Mouse (Mus musculus): Measurements from ENCODE around the gene Krtap9-3. TPM values are rescaled to one million over a fixed set of nuclear protein-coding genes. Genes with fewer than 3 reads are reported as not detected.

The Krtap9-3 gene
- total RNA-seq, 1 experiment = not detected

DNA sequence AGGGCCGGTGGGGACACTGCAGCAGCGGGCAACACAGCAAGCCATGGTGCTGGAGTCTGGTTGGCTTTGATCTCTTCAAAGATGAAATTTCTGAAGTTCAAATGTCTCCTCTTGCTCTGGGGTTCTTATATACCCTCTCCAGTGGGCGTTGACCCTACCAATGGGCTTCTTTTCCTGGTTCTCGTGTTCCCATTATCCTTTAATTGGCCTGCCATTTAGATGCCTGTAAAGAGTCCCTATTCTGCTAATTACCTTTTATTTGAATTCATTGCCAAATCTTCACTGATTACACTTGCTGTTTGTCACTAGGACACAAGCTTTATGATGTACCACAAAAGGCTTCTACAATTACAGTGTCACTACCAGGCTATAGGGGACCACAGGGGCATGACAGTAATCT is 47.1 kb downstream of the Krtap9-3 start, which contains the start of gene Krtap3-3:
Gene Krtap3-3, minus strand, starts transcription at position 101 of the 400 bp plus-strand sequence.
- H3K9me3 ChIP-seq (ENCODE audit: control insufficient read depth, insufficient read depth, low read depth, low read length) = no peaks in the 10 kb centered on the region
- H3K27ac ChIP-seq (ENCODE audit: insufficient read depth, low read depth, low read length, poor library complexity, severe bottlenecking) = no peak within 1 kb of the TSS
- TF ChIP-seq ZC3H11A (IDR thresholded peaks at IDR 0.05; ENCODE audit: borderline replicate concordance, low read depth, low read length) (no peak), MAFK (IDR thresholded peaks at IDR 0.05; ENCODE audit: insufficient read depth, low read depth, low read length) (no peak), HCFC1 (IDR thresholded peaks at IDR 0.05; ENCODE audit: borderline replicate concordance, insufficient read depth, low read length) (no peak), ZNF384 (IDR thresholded peaks at IDR 0.05; ENCODE audit: low read depth, low read length) (no peak), CHD2 (IDR thresholded peaks at IDR 0.05; ENCODE audit: low read depth, low read length) (no peak)
- H3K9ac ChIP-seq (ENCODE audit: insufficient read depth, low read depth, low read length, poor library complexity, severe bottlenecking) = no peak within 1 kb of the TSS
- no peaks in the 10 kb centered on the region for H3K36me3 ChIP-seq (ENCODE audit: control insufficient read depth, insufficient read depth, low read length, poor library complexity, severe bottlenecking)
- no peak within 1 kb of the TSS for H3K4me3 ChIP-seq (ENCODE audit: insufficient read depth in 1 of 2, low read depth in 1 of 2, low read length in 2 of 2, poor library complexity in 1 of 2, severe bottlenecking in 1 of 2)
- in situ Hi-C loops (cut with MboI; ENCODE audit: low sequenced_read_pairs in 2 of 2, unreplicated experiment in 2 of 2) = no loop called here
- H3K4me1 ChIP-seq (ENCODE audit: control insufficient read depth in 2 of 2, insufficient read depth in 2 of 2, low read length in 2 of 2, poor library complexity in 1 of 2) = no peaks in the 10 kb centered on the region
- DNase-seq (ENCODE audit: low read depth, low spot score) = no peak

DNA sequence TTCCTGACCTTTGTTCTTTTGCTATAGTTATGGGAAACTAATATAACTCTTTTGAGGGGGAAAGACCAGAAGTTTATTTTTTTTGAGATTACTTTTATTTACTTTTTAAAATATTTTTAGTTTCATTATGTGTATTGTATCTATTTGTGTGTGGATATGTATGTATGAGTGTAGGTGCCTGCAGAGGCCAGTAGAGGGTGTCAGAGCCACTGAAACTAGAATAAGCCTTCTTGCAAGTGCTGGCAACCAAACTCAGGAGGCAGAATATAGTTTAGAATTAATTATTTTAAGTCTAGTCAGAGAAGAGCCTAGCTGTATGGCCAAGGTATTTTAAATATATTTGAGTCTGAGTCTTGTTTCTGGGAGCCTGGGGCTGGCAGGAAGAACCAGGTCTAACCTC is 50.0 kb downstream of the Krtap9-3 start:
- TF ChIP-seq ZC3H11A (IDR thresholded peaks at IDR 0.05; ENCODE audit: borderline replicate concordance, low read depth, low read length) (peak; percentile 54; the same call in 1 of the 2 replicates), CHD2 (IDR thresholded peaks at IDR 0.05; ENCODE audit: low read depth, low read length) (no peak), MAFK (IDR thresholded peaks at IDR 0.05; ENCODE audit: insufficient read depth, low read depth, low read length) (no peak), ZNF384 (IDR thresholded peaks at IDR 0.05; ENCODE audit: low read depth, low read length) (no peak), HCFC1 (IDR thresholded peaks at IDR 0.05; ENCODE audit: borderline replicate concordance, insufficient read depth, low read length) (no peak)
- peak; percentile 17 for DNase-seq (ENCODE audit: low read depth, low spot score)
- in situ Hi-C loops (cut with MboI; ENCODE audit: low sequenced_read_pairs in 2 of 2, unreplicated experiment in 2 of 2) = no loop called here

More for the DNA sequence above, 50.0 kb downstream of the Krtap9-3 start:
- no peaks in the 10 kb centered on the region for H3K36me3 ChIP-seq (ENCODE audit: control insufficient read depth, insufficient read depth, low read length, poor library complexity, severe bottlenecking)
- H3K27ac ChIP-seq (ENCODE audit: insufficient read depth, low read depth, low read length, poor library complexity, severe bottlenecking) = no peak overlapping the region
- H3K4me1 ChIP-seq (ENCODE audit: control insufficient read depth in 2 of 2, insufficient read depth in 2 of 2, low read length in 2 of 2, poor library complexity in 1 of 2) = no peaks in the 10 kb centered on the region
- H3K4me3 ChIP-seq (ENCODE audit: insufficient read depth in 1 of 2, low read depth in 1 of 2, low read length in 2 of 2, poor library complexity in 1 of 2, severe bottlenecking in 1 of 2) = no peak overlapping the region
- H3K9ac ChIP-seq (ENCODE audit: insufficient read depth, low read depth, low read length, poor library complexity, severe bottlenecking) = no peak overlapping the region
- no peaks in the 10 kb centered on the region for H3K9me3 ChIP-seq (ENCODE audit: control insufficient read depth, insufficient read depth, low read depth, low read length)

Other genes starting within 250 kb of the Krtap9-3 start
- 0.13 TPM in 1 of 2 replicates, not detected in the other for gene Krt27, start 247.0 kb downstream of the Krtap9-3 start, total RNA-seq (2012; rRNA removed)
- 0.18 and 0.32 TPM in 2 replicates for gene Krt28, start 223.2 kb downstream of the Krtap9-3 start, total RNA-seq (2012; rRNA removed)
- 0.53 and 2.8 TPM in 2 replicates for gene Krt10, start 208.7 kb downstream of the Krtap9-3 start, total RNA-seq (2012; rRNA removed)
- 0.37 and 0.49 TPM in 2 replicates for gene Krt12, start 175.8 kb downstream of the Krtap9-3 start, total RNA-seq (2012; rRNA removed)
- gene Krt20, start 160.0 kb downstream of the Krtap9-3 start, total RNA-seq (2012; rRNA removed) = 1.8 and 2.4 TPM in 2 replicates
- 0.16 and 0.18 TPM in 2 replicates for gene Krt23, start 105.0 kb downstream of the Krtap9-3 start, total RNA-seq (2012; rRNA removed)
- gene Krt39, start 76.8 kb downstream of the Krtap9-3 start, total RNA-seq (2012; rRNA removed) = not detected in 2 replicates
- not detected in 2 replicates for gene Krt40, start 54.9 kb downstream of the Krtap9-3 start, total RNA-seq (2012; rRNA removed)
- gene Krtap3-3, start 47.2 kb downstream of the Krtap9-3 start, total RNA-seq (2012; rRNA removed) = not detected in 2 replicates
- not detected in 2 replicates for gene Krtap3-2, start 41.3 kb downstream of the Krtap9-3 start, total RNA-seq (2012; rRNA removed)
- not detected in 2 replicates for gene Gm11939, start 38.6 kb downstream of the Krtap9-3 start, total RNA-seq (2012; rRNA removed)
- not detected in 2 replicates for gene Krtap3-1, start 31.5 kb downstream of the Krtap9-3 start, total RNA-seq (2012; rRNA removed)
- gene Krtap1-5, start 17.1 kb downstream of the Krtap9-3 start, total RNA-seq (2012; rRNA removed) = not detected in 2 replicates
- gene Krtap1-4, start 14.5 kb downstream of the Krtap9-3 start, total RNA-seq (2012; rRNA removed) = not detected in 2 replicates
- not detected in 2 replicates for gene Krtap1-3, start 6.8 kb downstream of the Krtap9-3 start, total RNA-seq (2012; rRNA removed)
- not detected in 2 replicates for gene Gm11938, start 5.2 kb upstream of the Krtap9-3 start, total RNA-seq (2012; rRNA removed)
- not detected in 2 replicates for gene Gm11937, start 12.1 kb upstream of the Krtap9-3 start, total RNA-seq (2012; rRNA removed)
- gene Krtap2-4, start 16.7 kb upstream of the Krtap9-3 start, total RNA-seq (2012; rRNA removed) = not detected in 2 replicates
- gene Gm11562, start 22.3 kb upstream of the Krtap9-3 start, total RNA-seq (2012; rRNA removed) = not detected in 2 replicates
- gene Krtap4-1, start 30.1 kb upstream of the Krtap9-3 start, total RNA-seq (2012; rRNA removed) = not detected in 2 replicates
- gene Krtap4-2, start 37.0 kb upstream of the Krtap9-3 start, total RNA-seq (2012; rRNA removed) = not detected in 2 replicates
- not detected in 2 replicates for gene Krtap4-7, start 46.0 kb upstream of the Krtap9-3 start, total RNA-seq (2012; rRNA removed)
- not detected in 2 replicates for gene Gm11555, start 52.1 kb upstream of the Krtap9-3 start, total RNA-seq (2012; rRNA removed)
- not detected in 2 replicates for gene Gm11563, start 60.9 kb upstream of the Krtap9-3 start, total RNA-seq (2012; rRNA removed)
- not detected in 2 replicates for gene Krtap4-6, start 67.9 kb upstream of the Krtap9-3 start, total RNA-seq (2012; rRNA removed)
- not detected in 2 replicates for gene Gm14190, start 92.6 kb upstream of the Krtap9-3 start, total RNA-seq (2012; rRNA removed)
- gene Gm14180, start 136.2 kb upstream of the Krtap9-3 start, total RNA-seq (2012; rRNA removed) = not detected in 2 replicates
- not detected in 2 replicates for gene Gm11595, start 174.8 kb upstream of the Krtap9-3 start, total RNA-seq (2012; rRNA removed)
- not detected in 2 replicates for gene Krtap4-8, start 182.6 kb upstream of the Krtap9-3 start, total RNA-seq (2012; rRNA removed)
- gene Krtap4-9, start 187.1 kb upstream of the Krtap9-3 start, total RNA-seq (2012; rRNA removed) = not detected in 2 replicates
- gene Gm11596, start 195.4 kb upstream of the Krtap9-3 start, total RNA-seq (2012; rRNA removed) = not detected in 2 replicates
- gene Gm11569, start 200.8 kb upstream of the Krtap9-3 start, total RNA-seq (2012; rRNA removed) = not detected in 2 replicates
- gene Gm11554, start 206.3 kb upstream of the Krtap9-3 start, total RNA-seq (2012; rRNA removed) = not detected in 2 replicates
- 1.3 and 1.5 TPM in 2 replicates for gene Krtap4-13, start 211.8 kb upstream of the Krtap9-3 start, total RNA-seq (2012; rRNA removed)
- 0.89 and 1.4 TPM in 2 replicates for gene Gm11564, start 217.6 kb upstream of the Krtap9-3 start, total RNA-seq (2012; rRNA removed)
- gene 2300003K06Rik, start 240.0 kb upstream of the Krtap9-3 start, total RNA-seq (2012; rRNA removed) = not detected in 2 replicates